Mouse (Mus musculus): ENCODE results near the gene Itpr2. TPM values are rescaled to one million over a fixed set of nuclear protein-coding genes. Genes with fewer than 3 reads are reported as not detected.

Itpr2 gene
- polyA plus RNA-seq, 1 experiment from 2014 or later: 33.6 TPM

- Histone ChIP-seq H3K4me1 (ENCODE audit: control insufficient read depth, insufficient read depth, low read length) (no peaks in the 10 kb centered on the region), H3K4me3 (ENCODE audit: low read depth, low read length) (no peak overlapping the region), H3K36me3 (ENCODE audit: control insufficient read depth, insufficient read depth, low read length) (no peaks in the 10 kb centered on the region), H3K9ac (ENCODE audit: low read depth, low read length) (no peak overlapping the region), H3K9me3 (replicated peaks; ENCODE audit: control insufficient read depth, low read length) (no peaks in the 10 kb centered on the region), H3K27me3 (ENCODE audit: control insufficient read depth, insufficient read depth, low read length) (no peaks in the 10 kb centered on the region), H3K4me2 (no peak overlapping the region), H3K27ac (ENCODE audit: low read depth, low read length) (no peak overlapping the region)
- 75% methylated on average over 9 of the region's 9 CpGs for WGBS (ENCODE audit: insufficient replicate concordance)
- no peak for ATAC-seq (replicated peaks; ENCODE audit: insufficient number of reproducible peaks, low FRiP score, low TSS enrichment)
Observed at GRCm38 (mm10) chr6:146229519-146229918, 272.5 kb downstream of the Itpr2 start.

- Histone ChIP-seq H3K4me3 (ENCODE audit: low read depth, low read length) (no peak overlapping the region), H3K27me3 (ENCODE audit: control insufficient read depth, insufficient read depth, low read length) (no peaks in the 10 kb centered on the region), H3K9me3 (replicated peaks; ENCODE audit: control insufficient read depth, low read length) (no peaks in the 10 kb centered on the region), H3K9ac (ENCODE audit: low read depth, low read length) (no peak overlapping the region), H3K4me1 (ENCODE audit: control insufficient read depth, insufficient read depth, low read length) (no peaks in the 10 kb centered on the region), H3K27ac (ENCODE audit: low read depth, low read length) (no peak overlapping the region), H3K4me2 (no peak overlapping the region), H3K36me3 (ENCODE audit: control insufficient read depth, insufficient read depth, low read length) (no peaks in the 10 kb centered on the region)
- WGBS (ENCODE audit: insufficient replicate concordance): 85% methylated on average over 3 of the region's 3 CpGs
- no peak for ATAC-seq (replicated peaks; ENCODE audit: insufficient number of reproducible peaks, low FRiP score, low TSS enrichment)
Observed at GRCm38 (mm10) chr6:146228048-146228447, 274.0 kb downstream of the Itpr2 start.

- Histone ChIP-seq H3K9ac (ENCODE audit: low read depth, low read length) (no peak overlapping the region), H3K36me3 (ENCODE audit: control insufficient read depth, insufficient read depth, low read length) (no peaks in the 10 kb centered on the region), H3K4me3 (ENCODE audit: low read depth, low read length) (no peak overlapping the region), H3K9me3 (replicated peaks; ENCODE audit: control insufficient read depth, low read length) (no peaks in the 10 kb centered on the region), H3K4me2 (no peak overlapping the region), H3K27me3 (ENCODE audit: control insufficient read depth, insufficient read depth, low read length) (no peaks in the 10 kb centered on the region), H3K27ac (ENCODE audit: low read depth, low read length) (peak overlapping the region; percentile 62), H3K4me1 (ENCODE audit: control insufficient read depth, insufficient read depth, low read length) (peaks cover 16% of the 10 kb centered on the region)
- ATAC-seq (replicated peaks; ENCODE audit: insufficient number of reproducible peaks, low FRiP score, low TSS enrichment): no peak
- 61% methylated on average over 8 of the region's 8 CpGs for WGBS (ENCODE audit: insufficient replicate concordance)
Observed at GRCm38 (mm10) chr6:146222403-146223063, 279.5 kb downstream of the Itpr2 start.

- no peaks in the 10 kb centered on the region for H3K9me3 ChIP-seq (replicated peaks; ENCODE audit: control insufficient read depth, low read length)
- WGBS (ENCODE audit: insufficient replicate concordance): 43% methylated on average over 23 of the region's 23 CpGs
- H3K4me1 ChIP-seq (ENCODE audit: control insufficient read depth, insufficient read depth, low read length): peaks cover 16% of the 10 kb centered on the region
- 0 out of 2 replicates have a peak overlapping the region, but pooled peaks have one; percentile 3 for H3K4me2 ChIP-seq
- 0 out of 2 replicates have a peak overlapping the region, but pooled peaks have one; percentile 40 for H3K9ac ChIP-seq (ENCODE audit: low read depth, low read length)
- ATAC-seq (replicated peaks; ENCODE audit: insufficient number of reproducible peaks, low FRiP score, low TSS enrichment): no peak
- H3K36me3 ChIP-seq (ENCODE audit: control insufficient read depth, insufficient read depth, low read length): no peaks in the 10 kb centered on the region
- H3K27me3 ChIP-seq (ENCODE audit: control insufficient read depth, insufficient read depth, low read length): no peaks in the 10 kb centered on the region
- peak overlapping the region; percentile 62 for H3K27ac ChIP-seq (ENCODE audit: low read depth, low read length)
- no peak overlapping the region for H3K4me3 ChIP-seq (ENCODE audit: low read depth, low read length)
Observed at GRCm38 (mm10) chr6:146221371-146222336, 280.4 kb downstream of the Itpr2 start.

- Histone ChIP-seq H3K4me2 (no peak overlapping the region), H3K27ac (ENCODE audit: low read depth, low read length) (no peak overlapping the region), H3K9me3 (replicated peaks; ENCODE audit: control insufficient read depth, low read length) (no peaks in the 10 kb centered on the region), H3K9ac (ENCODE audit: low read depth, low read length) (no peak overlapping the region), H3K27me3 (ENCODE audit: control insufficient read depth, insufficient read depth, low read length) (no peaks in the 10 kb centered on the region), H3K36me3 (ENCODE audit: control insufficient read depth, insufficient read depth, low read length) (no peaks in the 10 kb centered on the region), H3K4me3 (ENCODE audit: low read depth, low read length) (no peak overlapping the region), H3K4me1 (ENCODE audit: control insufficient read depth, insufficient read depth, low read length) (peaks cover 16% of the 10 kb centered on the region)
- WGBS (ENCODE audit: insufficient replicate concordance): 75% methylated on average over 5 of the region's 5 CpGs
- ATAC-seq (replicated peaks; ENCODE audit: insufficient number of reproducible peaks, low FRiP score, low TSS enrichment): no peak
Observed at GRCm38 (mm10) chr6:146220071-146220470, 282.0 kb downstream of the Itpr2 start.

GRCm38 (mm10) chr6:146219534-146219933 lies 282.5 kb downstream of the Itpr2 start:
- H3K4me3 ChIP-seq (ENCODE audit: low read depth, low read length): no peak overlapping the region
- no peak for ATAC-seq (replicated peaks; ENCODE audit: insufficient number of reproducible peaks, low FRiP score, low TSS enrichment)
- H3K27me3 ChIP-seq (ENCODE audit: control insufficient read depth, insufficient read depth, low read length): no peaks in the 10 kb centered on the region
- WGBS (ENCODE audit: insufficient replicate concordance): 88% methylated on average over 12 of the region's 12 CpGs
- no peak overlapping the region for H3K27ac ChIP-seq (ENCODE audit: low read depth, low read length)
- H3K9ac ChIP-seq (ENCODE audit: low read depth, low read length): no peak overlapping the region
- no peak overlapping the region for H3K4me2 ChIP-seq
- H3K36me3 ChIP-seq (ENCODE audit: control insufficient read depth, insufficient read depth, low read length): no peaks in the 10 kb centered on the region
- peaks cover 16% of the 10 kb centered on the region for H3K4me1 ChIP-seq (ENCODE audit: control insufficient read depth, insufficient read depth, low read length)
- H3K9me3 ChIP-seq (replicated peaks; ENCODE audit: control insufficient read depth, low read length): no peaks in the 10 kb centered on the region

- Histone ChIP-seq H3K9ac (ENCODE audit: low read depth, low read length) (no peak overlapping the region), H3K4me3 (ENCODE audit: low read depth, low read length) (no peak overlapping the region), H3K9me3 (replicated peaks; ENCODE audit: control insufficient read depth, low read length) (no peaks in the 10 kb centered on the region), H3K4me2 (no peak overlapping the region), H3K27me3 (ENCODE audit: control insufficient read depth, insufficient read depth, low read length) (no peaks in the 10 kb centered on the region), H3K36me3 (ENCODE audit: control insufficient read depth, insufficient read depth, low read length) (no peaks in the 10 kb centered on the region), H3K4me1 (ENCODE audit: control insufficient read depth, insufficient read depth, low read length) (no peaks in the 10 kb centered on the region; the same call in 1 of the 2 replicates), H3K27ac (ENCODE audit: low read depth, low read length) (no peak overlapping the region)
- ATAC-seq (replicated peaks; ENCODE audit: insufficient number of reproducible peaks, low FRiP score, low TSS enrichment): no peak
- WGBS (ENCODE audit: insufficient replicate concordance): 80% methylated on average over 2 of the region's 2 CpGs
Observed at GRCm38 (mm10) chr6:146215302-146215701, 286.7 kb downstream of the Itpr2 start.

- no peak overlapping the region for H3K9ac ChIP-seq (ENCODE audit: low read depth, low read length)
- 87% methylated on average over 3 of the region's 3 CpGs for WGBS (ENCODE audit: insufficient replicate concordance)
- H3K27ac ChIP-seq (ENCODE audit: low read depth, low read length): no peak overlapping the region
- H3K9me3 ChIP-seq (replicated peaks; ENCODE audit: control insufficient read depth, low read length): no peaks in the 10 kb centered on the region
- no peak for ATAC-seq (replicated peaks; ENCODE audit: insufficient number of reproducible peaks, low FRiP score, low TSS enrichment)
- no peaks in the 10 kb centered on the region for H3K36me3 ChIP-seq (ENCODE audit: control insufficient read depth, insufficient read depth, low read length)
- H3K27me3 ChIP-seq (ENCODE audit: control insufficient read depth, insufficient read depth, low read length): no peaks in the 10 kb centered on the region
- no peaks in the 10 kb centered on the region; the same call in 1 of the 2 replicates for H3K4me1 ChIP-seq (ENCODE audit: control insufficient read depth, insufficient read depth, low read length)
- H3K4me2 ChIP-seq: no peak overlapping the region
- H3K4me3 ChIP-seq (ENCODE audit: low read depth, low read length): no peak overlapping the region
Observed at GRCm38 (mm10) chr6:146212339-146212738, 289.7 kb downstream of the Itpr2 start.

Data from heart, embryonic 11.5 days (tissue).